Mouse (Mus musculus): ENCODE results near the gene Spic.
"Not testable (repeated sequence)": the region's sequence is repeated elsewhere in the genome, so short reads cannot be mapped to it uniquely, and the experiment has no call there.

Spic gene

GRCm38 (mm10) chr10:88684925-88685324, at the start of gene Spic:
Spic (minus strand) TSS chr10:88685015.
- no peak for DNase-seq (ENCODE audit: low spot score in 2 of 2)

GRCm38 (mm10) chr10:88732309-88732622, 47.5 kb upstream of the Spic start:
- DNase-seq (ENCODE audit: low spot score in 2 of 2): no peak

GRCm38 (mm10) chr10:88731496-88732308, 46.9 kb upstream of the Spic start:
- DNase-seq (ENCODE audit: low spot score in 2 of 2): no peak

GRCm38 (mm10) chr10:88730571-88731495, 46.0 kb upstream of the Spic start, which contains the start of gene Arl1:
Arl1 (plus strand) TSS chr10:88730858.
- DNase-seq (ENCODE audit: low spot score in 2 of 2): peak; percentile 90 to 96

GRCm38 (mm10) chr10:88728166-88728565, 43.4 kb upstream of the Spic start:
- DNase-seq (ENCODE audit: low spot score in 2 of 2): no peak

GRCm38 (mm10) chr10:88727128-88727527, 42.3 kb upstream of the Spic start:
- no peak for DNase-seq (ENCODE audit: low spot score in 2 of 2)

- DNase-seq (ENCODE audit: low spot score in 2 of 2): no peak
Observed at GRCm38 (mm10) chr10:88725343-88725742, 40.5 kb upstream of the Spic start.

GRCm38 (mm10) chr10:88719618-88720017, 34.8 kb upstream of the Spic start:
- DNase-seq (ENCODE audit: low spot score in 2 of 2): no peak

GRCm38 (mm10) chr10:88717756-88718025, 32.9 kb upstream of the Spic start:
- DNase-seq (ENCODE audit: low spot score in 2 of 2): no peak

GRCm38 (mm10) chr10:88716986-88717755, 32.4 kb upstream of the Spic start:
- DNase-seq (ENCODE audit: low spot score in 2 of 2): no peak

GRCm38 (mm10) chr10:88715621-88716020, 30.8 kb upstream of the Spic start:
- no peak for DNase-seq (ENCODE audit: low spot score in 2 of 2)

- no peak for DNase-seq (ENCODE audit: low spot score in 2 of 2)
Observed at GRCm38 (mm10) chr10:88714744-88715143, 29.9 kb upstream of the Spic start.

GRCm38 (mm10) chr10:88712359-88712758, 27.5 kb upstream of the Spic start:
- no peak for DNase-seq (ENCODE audit: low spot score in 2 of 2)

- DNase-seq (ENCODE audit: low spot score in 2 of 2): no peak
Observed at GRCm38 (mm10) chr10:88708671-88709523, 24.1 kb upstream of the Spic start.

- DNase-seq (ENCODE audit: low spot score in 2 of 2): no peak
Observed at GRCm38 (mm10) chr10:88700938-88701337, 16.1 kb upstream of the Spic start.

- no peak for DNase-seq (ENCODE audit: low spot score in 2 of 2)
Observed at GRCm38 (mm10) chr10:88682904-88683563, 1.8 kb downstream of the Spic start.

- no peak for DNase-seq (ENCODE audit: low spot score in 2 of 2)
Observed at GRCm38 (mm10) chr10:88672825-88673224, 12.0 kb downstream of the Spic start.

GRCm38 (mm10) chr10:88672123-88672522, 12.7 kb downstream of the Spic start:
- no peak for DNase-seq (ENCODE audit: low spot score in 2 of 2)

GRCm38 (mm10) chr10:88669719-88670118, 15.1 kb downstream of the Spic start:
- DNase-seq (ENCODE audit: low spot score in 2 of 2): no peak

- not testable (repeated sequence) for DNase-seq (ENCODE audit: low spot score in 2 of 2)
Observed at GRCm38 (mm10) chr10:88663856-88664255, 21.0 kb downstream of the Spic start.

- DNase-seq (ENCODE audit: low spot score in 2 of 2): no peak
Observed at GRCm38 (mm10) chr10:88658918-88659317, 25.9 kb downstream of the Spic start.

Data from spleen, postnatal 4 days (tissue).